Mouse (Mus musculus) limb, embryonic 14.5 days (tissue): ENCODE measurements around the gene Ebf1. TPM values are rescaled to one million over a fixed set of nuclear protein-coding genes. Genes with fewer than 3 reads are reported as not detected.

ENCODE experiments used
- ATAC-seq: fragments of 200-750 bp; cut with Nextera tagmentation; 2 replicates; pipeline ENCODE4 v1.8.0; 2017; ENCODE audit warnings: low read depth, moderate number of reproducible peaks, moderate TSS enrichment; ENCODE audit not compliant: low FRiP score
- DNase-seq: peaks from one replicate; pipeline ENCODE4 v3.0.0-alpha.2; 2015; ENCODE audit warnings: low spot score
- H3K27ac ChIP-seq: fragments of 300-500 bp; sonication (generic); replicated peaks from 2 replicates; pipeline ENCODE4 v1.5.1; 2014; ENCODE audit warnings: low read depth, mild to moderate bottlenecking, low read length, moderate library complexity, mixed read lengths
- H3K27me3 ChIP-seq: fragments of 300-500 bp; sonication (generic); 2 replicates; pipeline ENCODE4 v1.6.1; 2014; ENCODE audit warnings: low read length, mixed read lengths; ENCODE audit not compliant: control insufficient read depth, insufficient read depth
- H3K36me3 ChIP-seq: fragments of 300-500 bp; sonication (generic); 2 replicates; pipeline ENCODE4 v1.6.1; 2014; ENCODE audit warnings: mild to moderate bottlenecking, low read length, moderate library complexity, mixed read lengths; ENCODE audit not compliant: control insufficient read depth, insufficient read depth
- H3K4me1 ChIP-seq: fragments of 300-500 bp; sonication (generic); 2 replicates; pipeline ENCODE4 v1.6.1; 2014; ENCODE audit warnings: antibody characterized with exemption, low read length, mixed read lengths; ENCODE audit not compliant: control insufficient read depth, insufficient read depth
- H3K4me2 ChIP-seq: fragments of 300-500 bp; sonication (generic); replicated peaks from 2 replicates; pipeline ENCODE4 v1.6.1; 2014; ENCODE audit warnings: low read depth, mild to moderate bottlenecking, low read length, moderate library complexity; ENCODE audit not compliant: severe bottlenecking
- H3K4me3 ChIP-seq: fragments of 300-500 bp; sonication (generic); replicated peaks from 2 replicates; pipeline ENCODE4 v1.5.1; 2014; ENCODE audit warnings: low read length
- H3K9ac ChIP-seq: fragments of 300-500 bp; sonication (generic); 2 replicates; pipeline ENCODE4 v1.6.1; 2014; ENCODE audit warnings: mild to moderate bottlenecking, low read depth, low read length, moderate library complexity; ENCODE audit not compliant: severe bottlenecking
- H3K9me3 ChIP-seq: fragments of 300-500 bp; sonication (generic); 2 replicates; pipeline ENCODE4 v1.6.1; 2016; ENCODE audit warnings: low read length; ENCODE audit not compliant: control insufficient read depth
- POLR2A ChIP-seq: fragments of 200-500 bp; IDR thresholded peaks from 2 replicates; pipeline ENCODE4 v1.8.0; 2012; ENCODE audit warnings: inconsistent platforms, mild to moderate bottlenecking, moderate library complexity, borderline replicate concordance; ENCODE audit not compliant: insufficient read depth, insufficient read length; ENCODE audit errors: extremely low read depth
- WGBS: fragments of 180-500 bp; shearing (Covaris S2); extraction: QIAGEN DNeasy Blood & Tissue Kit; methylation state at CpG from one replicate; pipeline ENCODE4 v1.1.7; 2014; 5-methylcytosine and 5-hydroxymethylcytosine counted together
- polyA plus RNA-seq, 2 experiments: library from polyadenylated mRNA; depleted of rRNA in 1 of 2; stranded (reverse) in 1 of 2; unstranded in 1 of 2; fragments of >200 nt; fragmentation: Nextera tagmentation in 1 of 2; extraction: Ambion mirVana in 1 of 2; gene quantifications; 2 replicates each; pipeline versions ENCODE4 v1.2.1 to v1.2.3; 2012 to 2014

Ebf1 gene
- polyA plus RNA-seq, 2 experiments, result 42.9 to 71.4 TPM

GRCm38 (mm10) chr11:44666741-44667140, 49.6 kb downstream of the Ebf1 start:
- 27% methylated on average over 4 of the region's 4 CpGs for WGBS
- Histone ChIP-seq H3K4me2 (no peak overlapping the region), H3K9me3 (no peaks in the 10 kb centered on the region), H3K27me3 (no peaks in the 10 kb centered on the region), H3K36me3 (no peaks in the 10 kb centered on the region), H3K27ac (no peak overlapping the region), H3K9ac (no peak overlapping the region), H3K4me3 (no peak overlapping the region), H3K4me1 (peaks cover 37% of the 10 kb centered on the region)
- ATAC-seq (peak; percentile 42; the same call in 1 of the 2 replicates), DNase-seq (peak; percentile 41)
- TF ChIP-seq POLR2A, result no peak

GRCm38 (mm10) chr11:44681306-44681705, 64.2 kb downstream of the Ebf1 start:
- H3K9me3 ChIP-seq, result no peaks in the 10 kb centered on the region
- H3K4me1 ChIP-seq, result peaks cover 23% of the 10 kb centered on the region
- TF ChIP-seq POLR2A, result no peak
- DNase-seq (no peak), ATAC-seq (no peak)
- WGBS, result 91% methylated on average over 2 of the region's 2 CpGs
- no peak overlapping the region for H3K9ac ChIP-seq
- no peaks in the 10 kb centered on the region for H3K36me3 ChIP-seq
- no peak overlapping the region for H3K27ac ChIP-seq
- H3K27me3 ChIP-seq, result no peaks in the 10 kb centered on the region
- H3K4me3 ChIP-seq, result no peak overlapping the region
- H3K4me2 ChIP-seq, result no peak overlapping the region

- H3K4me2 ChIP-seq, result no peak overlapping the region
- H3K4me3 ChIP-seq, result no peak overlapping the region
- H3K9me3 ChIP-seq, result no peaks in the 10 kb centered on the region
- H3K9ac ChIP-seq, result no peak overlapping the region
- H3K36me3 ChIP-seq, result no peaks in the 10 kb centered on the region
- H3K27me3 ChIP-seq, result no peaks in the 10 kb centered on the region
- DNase-seq (no peak), ATAC-seq (no peak)
- WGBS, result 86% methylated on average over 4 of the region's 4 CpGs
- H3K27ac ChIP-seq, result no peak overlapping the region
- peaks cover 26% of the 10 kb centered on the region for H3K4me1 ChIP-seq
- no peak for TF ChIP-seq POLR2A
These were observed 64.9 kb downstream of the Ebf1 start for GRCm38 (mm10) chr11:44681995-44682394.

GRCm38 (mm10) chr11:44682703-44683539, 65.8 kb downstream of the Ebf1 start:
- no peaks in the 10 kb centered on the region for H3K36me3 ChIP-seq
- peak overlapping the region; percentile 25; the same call in 1 of the 2 replicates for H3K9ac ChIP-seq
- no peak overlapping the region; the same call in 1 of the 2 replicates for H3K4me2 ChIP-seq
- peaks cover 26% of the 10 kb centered on the region for H3K4me1 ChIP-seq
- no peak for DNase-seq
- H3K4me3 ChIP-seq, result no peak overlapping the region
- no peaks in the 10 kb centered on the region for H3K27me3 ChIP-seq
- no peaks in the 10 kb centered on the region for H3K9me3 ChIP-seq
- no peak for ATAC-seq
- WGBS, result 31% methylated on average over 18 of the region's 18 CpGs
- no peak for TF ChIP-seq POLR2A
- no peak overlapping the region for H3K27ac ChIP-seq

- Histone ChIP-seq H3K9ac (no peak overlapping the region), H3K4me3 (no peak overlapping the region), H3K4me1 (peaks cover 34% of the 10 kb centered on the region), H3K27ac (no peak overlapping the region), H3K4me2 (no peak overlapping the region), H3K27me3 (no peaks in the 10 kb centered on the region), H3K9me3 (no peaks in the 10 kb centered on the region), H3K36me3 (no peaks in the 10 kb centered on the region)
- 50% methylated on average over 20 of the region's 20 CpGs for WGBS
- no peak for ATAC-seq
- no peak for DNase-seq
- TF ChIP-seq POLR2A, result no peak
These were observed 67.5 kb downstream of the Ebf1 start for GRCm38 (mm10) chr11:44684486-44685076.
